Mouse (Mus musculus): ENCODE data around the gene H2afy. TPM values are rescaled to one million over a fixed set of nuclear protein-coding genes. Genes with fewer than 3 reads are reported as not detected.
"Not testable (repeated sequence)": the region's sequence is repeated elsewhere in the genome, so short reads cannot be mapped to it uniquely, and the experiment has no call there.

The H2afy gene
- total RNA-seq, 2 experiments from 2014 or later, result 68.3 to 68.5 TPM

GRCm38 (mm10) chr13:56027996-56028395 is 108.2 kb downstream of the H2afy start:
- intact Hi-C loops (cut with DNase I); DNase-seq: not testable (repeated sequence)

GRCm38 (mm10) chr13:56026623-56027022 is 109.5 kb downstream of the H2afy start:
- no peak for DNase-seq
- intact Hi-C loops (cut with DNase I), result no loop called here

- no peak for DNase-seq
Measured at GRCm38 (mm10) chr13:56026026-56026425, 110.1 kb downstream of the H2afy start.

GRCm38 (mm10) chr13:56025027-56025410 is 111.1 kb downstream of the H2afy start:
- no peak for DNase-seq
- intact Hi-C loops (cut with DNase I), result no loop called here

More at GRCm38 (mm10) chr13:56026026-56026425, 110.1 kb downstream of the H2afy start:
- intact Hi-C loops (cut with DNase I), result no loop called here

GRCm38 (mm10) chr13:56024410-56025026 is 111.6 kb downstream of the H2afy start:
- no peak for DNase-seq
- intact Hi-C loops (cut with DNase I), result no loop called here

Other genes starting within 250 kb of the H2afy start
- 1 to 10 TPM; 1.3 TPM for gene Tifab, start 42.5 kb upstream of the H2afy start, total RNA-seq (2021)
- gene Neurog1, start 115.8 kb upstream of the H2afy start, total RNA-seq (2021), result not detected
- gene Cxcl14, start 160.2 kb upstream of the H2afy start, total RNA-seq (2021), result under 1 TPM; 0.27 to 0.57 TPM

Measured in heart, postnatal 14 days (tissue).